Mouse (Mus musculus) hindbrain, embryonic 15.5 days (tissue): ENCODE data around the gene Shq1. TPM values are rescaled to one million over a fixed set of nuclear protein-coding genes. Genes with fewer than 3 reads are reported as not detected.

Source experiments
- ATAC-seq: fragments of 200-750 bp; cut with Nextera tagmentation; 2 replicates; pipeline ENCODE4 v1.8.0; 2017; ENCODE audit warnings: low read depth, moderate number of reproducible peaks, moderate TSS enrichment; ENCODE audit not compliant: low FRiP score
- H3K27ac ChIP-seq: fragments of 300-500 bp; sonication (generic); replicated peaks from 2 replicates; pipeline ENCODE4 v1.5.1; 2015; ENCODE audit warnings: mild to moderate bottlenecking, inconsistent platforms
- H3K27me3 ChIP-seq: fragments of 300-500 bp; sonication (generic); 2 replicates; pipeline ENCODE4 v1.6.1; 2015; ENCODE audit warnings: control low read depth, inconsistent platforms
- H3K36me3 ChIP-seq: fragments of 300-500 bp; sonication (generic); 2 replicates; pipeline ENCODE4 v1.6.1; 2015; ENCODE audit warnings: control low read depth, inconsistent platforms
- H3K4me1 ChIP-seq: fragments of 300-500 bp; sonication (generic); replicated peaks from 2 replicates; pipeline ENCODE4 v1.6.1; 2015; ENCODE audit warnings: control low read depth, inconsistent platforms
- H3K4me2 ChIP-seq: fragments of 300-500 bp; sonication (generic); 2 replicates; pipeline ENCODE4 v1.6.1; 2015; ENCODE audit warnings: moderate library complexity, mild to moderate bottlenecking, inconsistent platforms
- H3K4me3 ChIP-seq: fragments of 300-500 bp; sonication (generic); 2 replicates; pipeline ENCODE4 v1.5.1; 2015; ENCODE audit warnings: mild to moderate bottlenecking, inconsistent platforms
- H3K9ac ChIP-seq: fragments of 300-500 bp; sonication (generic); 2 replicates; pipeline ENCODE4 v1.6.1; 2015; ENCODE audit warnings: inconsistent platforms
- H3K9me3 ChIP-seq: fragments of 300-500 bp; sonication (generic); 2 replicates; pipeline ENCODE4 v1.6.1; 2016; ENCODE audit warnings: control low read depth, inconsistent platforms
- WGBS: fragments of 180-500 bp; shearing (Covaris S2); methylation state at CpG from one replicate; pipeline ENCODE4 v1.1.7; 2015; 5-methylcytosine and 5-hydroxymethylcytosine counted together
- polyA plus RNA-seq: library from polyadenylated mRNA; unstranded; fragments of >200 nt; fragmentation: Nextera tagmentation; extraction: Ambion mirVana; gene quantifications from 2 replicates; pipeline ENCODE4 v1.2.1, GENCODE M21; 2015

Gene Shq1
- polyA plus RNA-seq, 1 experiment from 2014 or later, result 8.9 TPM

DNA sequence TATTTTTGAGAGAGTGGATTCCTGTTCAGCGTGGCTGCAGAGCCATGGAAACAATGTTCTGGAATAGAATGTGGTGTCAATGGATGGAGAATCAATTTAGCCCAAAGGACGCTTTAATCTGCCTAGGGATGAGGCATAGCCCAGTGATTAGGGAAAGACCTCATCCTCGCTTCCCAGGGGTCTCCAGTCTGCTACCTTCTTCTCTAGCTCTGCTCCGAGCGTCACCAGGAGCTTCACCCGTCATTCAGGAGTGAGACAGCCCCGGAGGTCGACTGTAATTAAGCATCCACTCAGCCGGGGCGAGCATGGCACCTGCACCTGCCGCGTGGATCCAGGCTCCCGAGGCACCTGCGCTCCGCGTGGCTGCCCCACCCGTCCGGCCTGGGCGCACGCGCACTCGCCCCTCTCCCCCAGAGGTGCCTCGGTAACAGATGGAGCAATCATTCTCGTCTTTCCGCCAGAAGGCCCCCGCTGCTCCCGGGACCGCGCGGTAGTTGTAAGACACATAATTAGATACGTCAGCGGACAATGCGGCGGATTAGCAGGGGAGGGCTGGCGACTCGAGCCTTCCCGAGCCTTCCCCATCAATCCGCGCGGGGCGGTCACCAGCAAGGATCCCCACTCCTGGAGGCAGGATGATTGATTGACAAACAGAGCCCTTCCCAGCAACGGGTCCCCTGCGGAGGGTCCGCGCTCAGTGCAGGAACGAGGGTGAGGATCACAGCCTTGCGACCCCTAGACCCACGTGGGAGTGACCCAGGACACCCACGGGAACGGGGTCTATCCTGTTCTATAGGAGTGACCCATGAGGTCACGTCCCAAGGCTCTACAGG lies 108.0 kb downstream of the Shq1 start:
- Histone ChIP-seq H3K4me2 (peak overlapping the region; percentile 99), H3K9ac (peak overlapping the region; percentile 56), H3K4me3 (peak overlapping the region; percentile 48), H3K27ac (peak overlapping the region; percentile 77), H3K4me1 (peaks cover 22% of the 10 kb centered on the region), H3K27me3 (peaks cover 27% of the 10 kb centered on the region), H3K36me3 (no peaks in the 10 kb centered on the region), H3K9me3 (no peaks in the 10 kb centered on the region)
- under 1% methylated on average over 51 of the region's 51 CpGs for WGBS
- peak; percentile 70 for ATAC-seq

DNA sequence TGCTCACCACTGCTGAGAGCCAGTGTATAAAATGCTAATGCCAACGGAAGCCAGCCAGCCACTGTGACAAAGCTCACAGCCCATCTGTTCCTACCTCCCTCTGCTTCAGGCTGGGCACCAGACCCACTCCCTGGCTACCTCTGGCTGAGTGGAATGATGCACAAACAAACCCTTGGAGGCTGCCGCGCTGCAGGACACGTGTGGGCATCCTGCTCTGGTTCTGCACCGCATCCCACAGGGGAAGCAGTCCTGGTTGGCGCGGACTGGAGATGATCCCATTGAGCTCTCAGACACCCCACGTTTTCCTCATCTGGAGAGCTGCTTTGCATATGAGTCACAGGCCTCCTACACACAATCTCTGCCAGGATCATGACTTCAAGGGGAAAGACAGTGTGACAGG lies 112.9 kb downstream of the Shq1 start:
- Histone ChIP-seq H3K27ac (no peak overlapping the region), H3K9me3 (no peaks in the 10 kb centered on the region), H3K4me2 (no peak overlapping the region), H3K4me1 (peaks cover 14% of the 10 kb centered on the region), H3K9ac (no peak overlapping the region), H3K4me3 (no peak overlapping the region), H3K36me3 (no peaks in the 10 kb centered on the region), H3K27me3 (peaks cover 16% of the 10 kb centered on the region; the same call in 1 of the 2 replicates)
- WGBS, result 32% methylated on average over 8 of the region's 8 CpGs
- ATAC-seq, result peak; percentile 27; the same call in 1 of the 2 replicates

DNA sequence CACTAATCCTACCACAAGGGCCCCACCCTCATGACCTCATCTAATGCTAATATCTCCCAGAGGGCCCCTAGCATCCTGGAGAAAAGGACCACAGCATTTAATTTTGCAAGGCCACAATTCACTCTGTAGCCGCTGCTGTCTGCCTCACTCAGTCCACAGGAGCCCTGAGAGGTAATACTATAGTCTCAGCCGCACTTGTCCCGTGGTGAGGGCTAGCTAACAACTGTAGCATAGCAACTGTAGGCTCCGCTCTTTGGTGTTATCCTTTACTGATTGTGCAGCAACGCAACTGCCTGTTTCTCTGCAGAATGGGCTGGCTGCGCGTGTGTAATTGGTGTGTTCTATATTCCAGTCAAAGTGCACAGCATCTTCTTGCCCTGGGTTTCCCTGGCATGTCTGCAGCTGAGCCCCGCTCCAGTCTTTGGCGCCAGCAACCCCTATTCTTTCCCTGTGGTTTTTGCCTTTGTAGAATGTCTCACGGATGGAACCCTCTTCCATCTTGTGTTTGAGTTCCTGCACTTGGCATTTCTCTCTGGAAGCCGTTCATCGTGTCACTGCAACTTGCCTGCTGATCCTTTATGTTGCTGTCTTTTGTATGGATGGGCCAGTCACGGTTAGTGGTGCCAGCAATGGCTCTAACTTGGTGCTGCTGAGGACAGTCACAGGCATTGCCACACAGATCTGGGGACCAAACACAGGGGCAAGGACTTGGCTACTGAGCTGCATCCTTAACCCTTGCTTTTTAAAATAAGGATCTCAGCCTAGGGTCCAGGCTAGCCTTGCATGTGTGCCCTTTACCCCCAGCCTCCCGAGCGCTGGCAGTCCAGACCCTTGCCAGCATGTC lies 128.6 kb downstream of the Shq1 start:
- Histone ChIP-seq H3K4me3 (no peak overlapping the region), H3K9ac (no peak overlapping the region), H3K9me3 (no peaks in the 10 kb centered on the region), H3K27ac (no peak overlapping the region), H3K27me3 (no peaks in the 10 kb centered on the region), H3K36me3 (no peaks in the 10 kb centered on the region), H3K4me1 (peaks cover 7% of the 10 kb centered on the region), H3K4me2 (no peak overlapping the region)
- WGBS, result 41% methylated on average over 15 of the region's 15 CpGs
- ATAC-seq, result peak; percentile 54; the same call in 1 of the 2 replicates

DNA sequence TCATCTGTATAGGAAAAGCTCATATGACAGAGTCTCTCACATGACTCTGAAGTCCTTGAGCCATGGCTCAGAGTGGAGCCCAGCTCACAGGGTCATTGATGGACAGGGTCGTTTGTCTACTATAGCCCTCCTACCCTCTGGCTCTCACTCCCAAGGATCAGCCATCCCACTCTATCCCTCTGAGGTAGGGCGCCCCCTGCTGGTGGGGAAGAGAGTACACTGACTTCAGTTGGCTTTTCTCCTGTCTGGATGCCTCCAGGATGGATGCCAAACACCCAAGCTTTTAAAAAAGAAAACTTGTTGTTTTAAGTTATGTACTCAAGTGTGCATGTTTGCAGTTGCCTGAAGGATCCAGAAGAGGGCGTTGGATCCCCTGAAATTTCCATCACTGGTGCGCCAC lies 131.3 kb downstream of the Shq1 start:
- no peak for ATAC-seq
- WGBS, result 50% methylated on average over 4 of the region's 4 CpGs
- peaks cover 3% of the 10 kb centered on the region; the same call in 1 of the 2 replicates for H3K27me3 ChIP-seq

DNA sequence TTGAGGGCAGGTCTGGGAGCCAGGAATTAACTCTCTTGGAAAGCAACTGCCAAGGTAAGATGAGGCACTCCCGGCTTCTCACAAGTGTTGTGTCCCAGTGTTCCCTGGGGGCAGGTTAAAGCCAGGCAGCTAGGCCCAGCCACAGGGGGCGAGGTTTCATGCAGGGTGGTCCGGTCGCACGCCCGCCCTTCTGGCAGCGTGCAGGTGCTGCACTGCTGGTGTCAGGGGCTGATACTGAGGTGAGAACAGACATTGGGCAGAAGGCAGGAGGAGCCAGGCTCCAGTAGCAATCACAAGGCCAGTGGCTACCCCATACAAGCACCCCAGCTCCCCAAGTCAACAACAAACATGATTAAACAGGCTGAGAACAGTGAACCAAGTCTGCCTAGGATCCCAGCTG lies 132.4 kb downstream of the Shq1 start:
- H3K9me3 ChIP-seq, result no peaks in the 10 kb centered on the region
- no peaks in the 10 kb centered on the region for H3K36me3 ChIP-seq
- ATAC-seq, result no peak
- peaks cover 3% of the 10 kb centered on the region; the same call in 1 of the 2 replicates for H3K27me3 ChIP-seq
- no peak overlapping the region for H3K9ac ChIP-seq
- H3K4me3 ChIP-seq, result no peak overlapping the region
- no peak overlapping the region for H3K4me2 ChIP-seq
- WGBS, result 52% methylated on average over 7 of the region's 7 CpGs
- H3K27ac ChIP-seq, result no peak overlapping the region
- H3K4me1 ChIP-seq, result peaks cover 7% of the 10 kb centered on the region

More for the DNA sequence above, 131.3 kb downstream of the Shq1 start:
- Histone ChIP-seq H3K9ac (no peak overlapping the region), H3K4me2 (no peak overlapping the region), H3K9me3 (no peaks in the 10 kb centered on the region), H3K4me3 (no peak overlapping the region), H3K4me1 (peaks cover 7% of the 10 kb centered on the region), H3K36me3 (no peaks in the 10 kb centered on the region), H3K27ac (no peak overlapping the region)

DNA sequence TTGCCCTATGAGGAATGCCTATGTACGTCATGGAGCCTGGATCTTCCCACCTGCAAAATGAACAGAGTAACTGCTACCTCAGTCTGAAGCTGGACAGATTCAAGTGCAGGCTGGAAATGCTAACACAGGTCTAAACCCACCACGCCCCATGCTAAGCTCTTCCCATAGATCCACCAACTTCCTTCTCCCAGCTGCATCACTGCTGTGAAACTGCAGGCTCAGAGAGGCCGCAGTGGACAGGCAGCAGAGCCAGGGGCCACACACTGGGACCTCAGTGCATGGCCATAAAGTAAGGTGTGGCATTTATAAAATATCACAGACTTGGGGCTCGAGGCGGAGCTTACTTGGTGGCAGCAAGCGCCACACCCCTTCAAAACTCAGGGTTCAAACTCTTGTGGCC lies 133.0 kb downstream of the Shq1 start:
- WGBS, result 91% methylated on average over 6 of the region's 6 CpGs

DNA sequence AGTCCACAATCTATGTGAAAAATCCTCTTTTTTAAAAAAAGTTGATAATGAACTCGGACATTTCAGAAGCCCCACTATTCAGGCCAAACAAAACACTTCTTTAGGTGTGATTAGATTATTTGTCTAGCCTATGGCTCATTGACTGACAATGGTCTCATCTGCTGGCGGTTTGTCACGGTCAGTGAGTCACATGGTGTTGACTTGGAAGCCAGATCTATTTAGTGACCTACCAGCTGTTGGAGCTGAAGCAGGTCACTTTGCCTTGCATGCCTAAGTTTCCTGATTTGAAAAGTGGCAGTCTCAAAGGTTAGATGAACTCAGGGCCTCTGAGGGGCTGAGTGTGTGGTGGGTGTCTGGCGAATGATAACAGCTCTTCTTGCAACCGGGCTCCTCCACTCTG lies 133.9 kb downstream of the Shq1 start:
- no peak overlapping the region for H3K27ac ChIP-seq
- no peak for ATAC-seq
- no peak overlapping the region for H3K9ac ChIP-seq
- H3K4me2 ChIP-seq, result no peak overlapping the region
- H3K9me3 ChIP-seq, result no peaks in the 10 kb centered on the region
- H3K4me1 ChIP-seq, result peaks cover 2% of the 10 kb centered on the region
- H3K27me3 ChIP-seq, result peaks cover 5% of the 10 kb centered on the region; the same call in 1 of the 2 replicates
- no peak overlapping the region for H3K4me3 ChIP-seq
- no peaks in the 10 kb centered on the region for H3K36me3 ChIP-seq
- WGBS, result 68% methylated on average over 5 of the region's 5 CpGs

More for the DNA sequence above, 133.0 kb downstream of the Shq1 start:
- no peak overlapping the region for H3K9ac ChIP-seq
- H3K4me2 ChIP-seq, result no peak overlapping the region
- H3K4me3 ChIP-seq, result no peak overlapping the region
- no peak overlapping the region for H3K27ac ChIP-seq
- ATAC-seq, result no peak
- H3K36me3 ChIP-seq, result no peaks in the 10 kb centered on the region
- H3K27me3 ChIP-seq, result peaks cover 3% of the 10 kb centered on the region; the same call in 1 of the 2 replicates
- no peaks in the 10 kb centered on the region for H3K9me3 ChIP-seq
- peaks cover 7% of the 10 kb centered on the region for H3K4me1 ChIP-seq

DNA sequence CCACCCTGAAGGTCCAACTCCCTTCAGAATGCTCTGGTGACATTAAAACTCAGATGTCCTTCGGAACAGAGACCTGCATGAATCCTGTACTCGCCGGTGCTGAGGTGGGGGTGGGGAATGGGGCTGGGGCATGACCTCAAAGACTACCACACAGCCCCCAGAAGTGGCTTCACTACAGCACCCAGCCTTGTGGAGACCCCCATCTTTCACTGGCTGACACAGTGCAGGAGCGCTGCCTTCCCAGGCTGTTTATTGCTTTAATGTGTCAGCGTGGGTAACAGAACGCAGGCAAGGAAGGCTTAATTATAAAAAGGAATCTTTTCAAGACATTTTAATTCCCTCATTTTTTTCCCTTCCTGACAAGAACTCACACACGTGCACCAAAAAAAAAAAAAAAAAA lies 137.6 kb downstream of the Shq1 start:
- no peak for ATAC-seq
- H3K4me1 ChIP-seq, result no peaks in the 10 kb centered on the region
- H3K4me2 ChIP-seq, result no peak overlapping the region
- no peaks in the 10 kb centered on the region for H3K9me3 ChIP-seq
- H3K4me3 ChIP-seq, result no peak overlapping the region
- H3K9ac ChIP-seq, result no peak overlapping the region
- 76% methylated on average over 7 of the region's 7 CpGs for WGBS
- H3K27ac ChIP-seq, result no peak overlapping the region
- peaks cover 9% of the 10 kb centered on the region; the same call in 1 of the 2 replicates for H3K27me3 ChIP-seq
- no peaks in the 10 kb centered on the region for H3K36me3 ChIP-seq

DNA sequence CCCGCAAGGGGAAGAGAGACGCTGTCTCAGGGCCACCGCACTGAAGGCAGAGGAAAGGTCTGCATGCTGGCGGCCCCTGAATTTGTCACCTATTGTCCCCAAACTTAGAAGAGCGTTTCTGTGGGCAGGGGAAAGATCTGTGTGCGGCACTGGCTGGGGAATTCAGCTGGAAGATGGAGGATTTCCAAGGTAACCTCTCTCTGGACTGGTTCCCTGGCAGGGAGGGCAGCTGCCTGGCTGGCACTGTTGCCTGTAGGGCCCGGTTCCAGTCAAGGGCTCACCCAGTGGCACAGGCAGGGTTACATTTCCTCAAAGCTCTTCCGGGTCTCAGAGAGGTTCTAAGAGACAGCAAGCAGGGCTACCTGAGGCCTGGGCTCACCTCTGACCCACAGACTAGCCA lies 138.6 kb downstream of the Shq1 start:
- peak; percentile 38; the same call in 1 of the 2 replicates for ATAC-seq
- no peaks in the 10 kb centered on the region for H3K36me3 ChIP-seq
- H3K27me3 ChIP-seq, result peaks cover 9% of the 10 kb centered on the region; the same call in 1 of the 2 replicates
- no peak overlapping the region for H3K4me2 ChIP-seq
- no peaks in the 10 kb centered on the region for H3K9me3 ChIP-seq
- H3K4me1 ChIP-seq, result no peaks in the 10 kb centered on the region
- WGBS, result 62% methylated on average over 8 of the region's 8 CpGs
- no peak overlapping the region for H3K4me3 ChIP-seq
- H3K9ac ChIP-seq, result no peak overlapping the region
- no peak overlapping the region for H3K27ac ChIP-seq

DNA sequence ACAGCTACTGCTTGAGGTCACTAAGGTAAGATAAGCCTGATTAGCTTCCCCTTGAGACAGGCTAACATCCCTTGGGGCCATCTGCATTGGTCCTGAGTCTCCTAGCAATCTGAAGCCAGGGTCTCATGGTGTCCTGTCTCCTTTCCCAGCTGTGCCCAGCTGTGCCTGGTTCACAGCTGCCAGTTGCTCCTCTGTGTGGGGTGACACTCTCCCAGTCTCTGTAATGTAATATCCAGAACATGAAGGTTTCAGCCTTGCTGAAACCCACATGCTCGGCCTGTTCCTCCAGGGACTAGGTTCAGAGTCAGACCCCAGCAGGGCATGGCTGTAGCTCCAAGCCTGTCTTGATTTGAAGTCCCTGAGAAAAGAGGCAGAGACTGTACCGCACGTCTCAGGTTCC lies 141.3 kb downstream of the Shq1 start:
- H3K27me3 ChIP-seq, result 0 out of 2 replicates have a peak, but pooled peaks cover 13% of the 10 kb centered on the region
- H3K4me1 ChIP-seq, result peaks cover 9% of the 10 kb centered on the region
- H3K9ac ChIP-seq, result no peak overlapping the region
- no peak overlapping the region for H3K4me3 ChIP-seq
- no peak overlapping the region for H3K4me2 ChIP-seq
- H3K9me3 ChIP-seq, result no peaks in the 10 kb centered on the region
- H3K36me3 ChIP-seq, result no peaks in the 10 kb centered on the region
- no peak overlapping the region for H3K27ac ChIP-seq
- no peak for ATAC-seq
- 71% methylated on average over 3 of the region's 3 CpGs for WGBS

DNA sequence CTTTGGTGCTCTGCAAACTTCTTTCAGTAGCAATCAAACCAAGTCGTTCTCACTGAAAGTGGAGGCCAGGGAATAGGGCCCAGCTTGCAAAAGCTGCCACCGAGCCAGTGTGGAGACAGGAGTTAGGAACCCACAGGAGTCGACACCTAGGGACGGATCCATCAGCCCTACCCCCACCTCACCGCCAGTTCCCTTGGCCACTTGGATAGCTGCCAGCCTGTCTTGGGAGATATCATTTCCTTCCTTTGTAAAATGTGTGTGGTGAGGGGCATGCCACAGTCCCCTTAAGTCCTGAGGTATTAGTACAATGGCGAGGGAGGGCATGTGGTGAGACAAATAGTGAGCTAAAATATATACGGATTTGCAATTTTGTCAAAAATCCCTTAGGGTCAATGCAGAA lies 142.4 kb downstream of the Shq1 start:
- no peak overlapping the region for H3K4me2 ChIP-seq
- H3K9me3 ChIP-seq, result no peaks in the 10 kb centered on the region
- 0 out of 2 replicates have a peak, but pooled peaks cover 13% of the 10 kb centered on the region for H3K27me3 ChIP-seq
- WGBS, result 67% methylated on average over 7 of the region's 7 CpGs
- H3K27ac ChIP-seq, result no peak overlapping the region
- no peak overlapping the region for H3K4me3 ChIP-seq
- no peaks in the 10 kb centered on the region for H3K36me3 ChIP-seq
- ATAC-seq, result no peak
- peaks cover 9% of the 10 kb centered on the region for H3K4me1 ChIP-seq
- no peak overlapping the region for H3K9ac ChIP-seq

DNA sequence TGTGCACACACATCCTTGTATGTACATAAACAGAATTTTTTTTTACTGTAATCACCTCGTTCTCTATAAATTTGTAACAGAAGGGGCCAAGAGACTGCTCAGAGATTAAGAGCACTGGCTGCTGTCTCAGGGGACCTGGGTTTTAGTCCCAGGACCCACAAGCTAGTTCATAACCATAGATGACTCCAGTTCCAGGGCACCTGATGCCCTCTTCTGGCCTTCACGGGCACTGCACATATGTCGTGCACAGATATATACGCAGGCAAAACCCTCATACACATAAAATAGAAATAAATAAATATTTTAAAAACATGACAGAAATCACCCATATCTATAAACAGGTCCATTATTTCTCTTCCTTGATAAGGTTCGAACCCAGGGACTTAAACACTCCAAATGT lies 143.0 kb downstream of the Shq1 start:
- Histone ChIP-seq H3K4me3 (no peak overlapping the region), H3K27me3 (0 out of 2 replicates have a peak, but pooled peaks cover 12% of the 10 kb centered on the region), H3K4me1 (peaks cover 9% of the 10 kb centered on the region), H3K9me3 (no peaks in the 10 kb centered on the region), H3K27ac (no peak overlapping the region), H3K9ac (no peak overlapping the region), H3K36me3 (no peaks in the 10 kb centered on the region), H3K4me2 (no peak overlapping the region)
- 90% methylated on average over 5 of the region's 5 CpGs for WGBS
- ATAC-seq, result no peak
